Mouse (Mus musculus): ENCODE data around the gene Ttc28.

GRCm38 (mm10) chr5:111297801-111298200 is 418.2 kb downstream of the Ttc28 start:
- TF ChIP-seq TAL1 (IDR thresholded peaks at IDR 0.05; ENCODE audit: low read length) (no peak), GATA1 (IDR thresholded peaks at IDR 0.05; ENCODE audit: low read length) (no peak)

All from erythroblast, embryonic 14.5 days (primary cell).